Mouse (Mus musculus) lung, adult 2 months (tissue): ENCODE measurements around the gene Nhej1.

ENCODE experiments used
- CTCF ChIP-seq: fragments of 200-500 bp; IDR thresholded peaks from 2 replicates; pipeline ENCODE4 v1.5.1; 2011; ENCODE audit warnings: mild to moderate bottlenecking, low read length, control low read depth; ENCODE audit not compliant: insufficient read depth
- POLR2A ChIP-seq: fragments of 200-500 bp; IDR thresholded peaks from 2 replicates; pipeline ENCODE4 v1.6.1; 2011; ENCODE audit warnings: low read depth, mild to moderate bottlenecking, control low read depth, low read length, borderline replicate concordance; ENCODE audit errors: extremely low read depth

DNA sequence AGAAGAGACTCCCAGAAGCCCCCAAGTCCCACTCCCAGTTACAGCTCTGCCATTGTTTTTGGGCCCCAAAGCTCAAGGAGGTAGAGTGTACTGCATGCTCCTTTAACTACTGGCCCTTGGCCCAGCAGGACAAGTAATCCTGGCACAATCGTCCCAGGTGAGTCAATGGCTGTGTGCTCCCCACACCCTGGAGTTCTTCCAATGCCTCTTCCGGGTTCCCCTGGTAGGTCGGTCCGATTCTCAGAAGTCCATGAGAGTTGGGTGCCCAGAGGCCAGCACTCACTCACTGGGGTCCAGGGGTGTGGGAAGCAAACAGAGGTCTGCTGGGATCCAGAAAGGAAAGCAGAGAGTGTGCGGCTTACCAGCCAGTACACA lies 162.2 kb downstream of the Nhej1 start:
- no peak for TF ChIP-seq POLR2A
- no peak for TF ChIP-seq CTCF
